Mouse (Mus musculus): Measurements from ENCODE around the gene Hoxa9. TPM values are rescaled to one million over a fixed set of nuclear protein-coding genes. Genes with fewer than 3 reads are reported as not detected.
A peak's percentile ranks its signal among the peaks of the same experiment; 100 is the strongest.

Gene Hoxa9
- total RNA-seq, 1 experiment from 2014 or later: 122 TPM

GRCm38 (mm10) chr6:52264106-52264790 lies 33.4 kb upstream of the Hoxa9 start:
- ATAC-seq (replicated peaks in 1 of 2; ENCODE audit: insufficient read depth in 1 of 2, low FRiP score in 2 of 2, low TSS enrichment in 1 of 2, low read depth in 1 of 2, poor library complexity in 2 of 2, severe bottlenecking in 2 of 2): no peak

DNA sequence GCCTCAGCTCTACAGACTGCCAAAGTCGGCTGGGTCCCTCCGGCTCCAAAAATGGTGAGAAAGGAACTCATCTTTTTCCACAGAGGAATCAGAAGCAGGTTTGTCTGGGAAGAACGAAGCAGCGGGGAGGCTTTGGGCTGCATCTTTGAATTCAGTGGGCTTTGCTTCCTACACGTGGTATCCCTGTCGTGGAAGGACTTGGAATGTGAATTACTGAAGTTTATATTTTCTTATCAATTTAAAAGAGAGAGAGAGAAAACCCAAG lies 32.4 kb upstream of the Hoxa9 start:
- no peak for ATAC-seq (replicated peaks in 1 of 2; ENCODE audit: insufficient read depth in 1 of 2, low FRiP score in 2 of 2, low TSS enrichment in 1 of 2, low read depth in 1 of 2, poor library complexity in 2 of 2, severe bottlenecking in 2 of 2)

DNA sequence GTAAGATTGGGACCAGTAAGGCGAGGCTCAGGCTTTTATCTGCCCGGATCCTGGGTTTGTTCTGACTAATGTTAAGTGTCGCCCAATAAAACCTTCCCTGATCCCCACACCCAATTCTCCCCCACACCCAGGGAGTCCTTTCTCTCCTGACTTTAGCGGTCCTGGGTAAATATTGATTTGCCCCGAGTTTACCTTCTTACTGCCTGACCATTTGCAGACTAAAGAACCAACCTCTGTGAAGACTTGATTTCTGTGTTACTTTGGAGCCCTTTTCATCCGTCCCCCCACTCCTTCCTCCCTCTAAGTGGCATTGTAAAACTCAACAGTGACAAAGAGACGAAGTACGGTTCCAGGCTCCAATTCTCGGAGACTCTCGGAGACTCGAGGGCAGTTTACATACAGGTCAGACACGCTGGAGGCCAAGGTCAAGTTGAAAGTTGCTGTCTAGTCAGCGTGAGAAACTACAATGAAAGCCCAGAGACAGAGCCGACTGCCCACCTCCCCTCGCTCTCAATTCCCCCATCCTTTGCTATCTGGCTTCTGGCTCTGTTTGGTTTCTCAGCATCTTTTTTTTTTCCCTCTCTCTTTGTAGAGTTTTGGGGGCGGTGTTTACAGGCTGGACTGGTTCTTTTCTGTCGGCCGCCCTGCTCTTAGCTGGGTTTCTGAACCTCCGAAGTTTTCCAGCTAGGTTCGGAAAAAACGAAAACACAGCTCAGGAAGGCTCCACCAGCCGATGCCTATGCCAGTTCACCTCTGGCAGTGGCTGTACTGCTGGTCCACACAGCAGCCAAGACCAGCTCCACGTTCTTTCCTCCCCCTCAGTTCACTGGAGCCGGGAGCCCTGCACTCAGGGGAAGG lies 31.8 kb upstream of the Hoxa9 start:
- no peak for ATAC-seq (replicated peaks in 1 of 2; ENCODE audit: insufficient read depth in 1 of 2, low FRiP score in 2 of 2, low TSS enrichment in 1 of 2, low read depth in 1 of 2, poor library complexity in 2 of 2, severe bottlenecking in 2 of 2)

- no peak for ATAC-seq (replicated peaks in 1 of 2; ENCODE audit: insufficient read depth in 1 of 2, low FRiP score in 2 of 2, low TSS enrichment in 1 of 2, low read depth in 1 of 2, poor library complexity in 2 of 2, severe bottlenecking in 2 of 2)
Measured at GRCm38 (mm10) chr6:52261751-52262462, 31.0 kb upstream of the Hoxa9 start.

DNA sequence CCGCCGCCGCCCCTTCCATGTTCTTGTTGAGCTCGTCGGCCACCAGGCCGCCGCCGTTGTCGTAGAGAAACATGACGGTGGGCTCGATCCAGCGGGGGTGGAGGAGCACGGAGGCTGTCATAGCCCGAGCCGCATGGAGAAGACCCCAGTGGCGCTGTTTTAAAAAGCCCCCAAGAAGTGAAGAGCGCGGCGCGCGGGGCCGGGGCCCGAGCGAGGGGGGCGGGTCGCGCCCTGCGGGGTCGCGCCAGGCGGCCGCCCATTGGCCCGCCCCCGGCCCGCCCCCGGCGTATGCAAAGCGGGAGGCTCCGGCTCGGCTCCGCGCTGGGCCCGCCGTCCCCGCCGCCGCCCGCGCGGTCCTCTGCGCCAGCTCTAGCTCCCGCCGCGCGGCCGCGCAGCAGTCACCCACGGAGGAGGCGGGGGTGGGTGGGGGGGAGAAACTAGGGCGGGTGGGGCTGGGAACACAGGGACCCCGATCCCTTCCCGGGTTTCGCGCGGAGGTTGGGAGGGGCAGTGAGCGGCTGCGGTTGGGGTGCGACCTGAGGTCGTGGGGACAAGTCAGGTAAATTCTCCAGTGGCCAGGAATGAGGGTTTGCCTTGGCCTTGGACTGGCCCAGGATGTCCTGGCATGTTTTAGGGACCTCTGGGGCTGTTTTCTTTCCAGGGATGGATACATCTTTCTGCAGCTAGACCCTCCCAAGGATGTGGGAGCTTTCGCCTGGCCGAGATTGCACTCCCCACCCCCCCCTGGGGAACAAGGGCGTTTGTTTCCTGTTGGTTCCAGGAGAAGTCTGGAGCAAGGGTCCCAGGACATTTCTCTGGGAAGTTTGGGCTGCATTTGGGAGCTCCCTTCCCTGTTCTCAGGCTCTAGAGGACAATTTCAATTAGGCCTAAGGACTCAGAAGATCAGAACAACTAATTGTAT lies 30.0 kb upstream of the Hoxa9 start, which contains the start of gene Hoxa13:
Gene Hoxa13, minus strand, starts transcription at position 227 of the 922 bp plus-strand sequence.
- ATAC-seq (replicated peaks in 1 of 2; ENCODE audit: insufficient read depth in 1 of 2, low FRiP score in 2 of 2, low TSS enrichment in 1 of 2, low read depth in 1 of 2, poor library complexity in 2 of 2, severe bottlenecking in 2 of 2): no peak

DNA sequence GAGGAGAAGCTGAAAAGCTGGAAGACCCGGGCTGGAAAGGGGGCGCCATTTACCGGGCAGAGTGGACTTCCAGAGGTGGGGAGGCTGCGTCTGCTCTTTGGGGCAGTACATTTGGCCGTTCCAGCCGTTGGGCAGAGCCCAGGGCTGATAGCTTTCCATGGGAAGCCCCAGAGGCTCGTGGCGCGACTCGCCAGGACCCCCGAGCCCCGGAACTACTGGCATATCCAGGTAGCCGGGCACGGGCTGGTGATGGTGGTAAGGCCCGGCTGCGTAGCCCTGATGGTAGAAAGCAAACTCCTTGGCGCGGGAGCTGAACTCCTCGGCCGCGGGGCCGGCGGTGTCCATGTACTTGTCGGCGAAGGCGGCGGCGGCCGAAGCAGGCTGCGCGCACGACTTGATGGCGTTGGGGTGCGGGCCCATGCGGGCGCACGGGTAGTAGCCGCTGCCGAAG lies 28.9 kb upstream of the Hoxa9 start:
- ATAC-seq (replicated peaks in 1 of 2; ENCODE audit: insufficient read depth in 1 of 2, low FRiP score in 2 of 2, low TSS enrichment in 1 of 2, low read depth in 1 of 2, poor library complexity in 2 of 2, severe bottlenecking in 2 of 2): no peak; a peak in 1 of 4 replicates

- no peak for ATAC-seq (replicated peaks in 1 of 2; ENCODE audit: insufficient read depth in 1 of 2, low FRiP score in 2 of 2, low TSS enrichment in 1 of 2, low read depth in 1 of 2, poor library complexity in 2 of 2, severe bottlenecking in 2 of 2)
Measured at GRCm38 (mm10) chr6:52259081-52259790, 28.3 kb upstream of the Hoxa9 start.

DNA sequence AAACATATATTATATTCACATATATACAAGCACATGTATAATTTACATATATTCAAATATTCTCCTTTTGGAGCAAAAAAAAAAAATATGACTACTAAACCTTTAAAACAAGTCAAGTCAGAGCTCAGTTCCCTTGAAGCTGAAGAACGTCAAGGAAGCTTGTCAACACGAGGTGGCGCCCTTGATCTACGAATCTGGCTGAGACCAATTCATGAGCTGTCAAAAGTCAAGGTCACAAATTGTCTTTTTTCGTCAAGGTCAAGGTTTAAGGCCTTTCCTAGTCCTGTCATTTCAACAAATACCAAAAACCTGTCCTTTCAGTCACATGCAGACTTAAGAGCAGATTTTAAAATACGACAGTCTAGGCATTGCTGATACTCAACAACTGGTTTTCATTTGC lies 26.1 kb upstream of the Hoxa9 start:
- peak; percentile 18 to 59; a peak in 1 of 4 replicates for ATAC-seq (replicated peaks in 1 of 2; ENCODE audit: insufficient read depth in 1 of 2, low FRiP score in 2 of 2, low TSS enrichment in 1 of 2, low read depth in 1 of 2, poor library complexity in 2 of 2, severe bottlenecking in 2 of 2)

- ATAC-seq (replicated peaks in 1 of 2; ENCODE audit: insufficient read depth in 1 of 2, low FRiP score in 2 of 2, low TSS enrichment in 1 of 2, low read depth in 1 of 2, poor library complexity in 2 of 2, severe bottlenecking in 2 of 2): no peak
Measured at GRCm38 (mm10) chr6:52253511-52254500, 22.9 kb upstream of the Hoxa9 start.

DNA sequence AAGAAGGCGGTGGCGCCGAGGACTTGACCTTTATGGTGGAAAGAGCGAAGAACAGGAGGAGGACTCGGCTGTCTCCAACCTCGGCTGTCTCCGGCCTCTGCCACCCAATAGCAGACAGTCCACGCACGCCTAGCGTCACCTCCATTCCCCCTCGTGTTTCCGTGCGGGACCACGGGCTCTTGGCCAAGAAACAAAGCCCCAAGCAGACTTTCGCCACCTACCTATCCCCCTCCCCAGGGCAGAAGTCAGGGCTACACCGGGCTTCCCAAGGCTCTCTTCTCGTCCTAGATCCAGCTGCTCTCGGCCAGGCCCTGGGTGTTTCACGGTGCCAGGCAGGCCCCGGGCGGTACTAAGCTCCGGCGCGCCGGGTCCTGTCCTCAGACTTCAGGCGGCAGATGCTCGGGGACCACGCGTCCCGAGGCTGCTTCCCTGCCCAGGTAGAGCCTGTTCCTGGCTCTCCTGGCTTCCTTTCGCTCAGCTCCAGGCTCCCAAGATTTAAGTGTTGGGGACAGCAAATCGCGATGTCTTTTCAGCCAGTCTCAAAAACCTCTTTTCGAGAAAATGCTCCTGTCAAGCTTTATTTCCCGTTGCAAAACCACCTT lies 22.0 kb upstream of the Hoxa9 start:
- no peak for ATAC-seq (replicated peaks in 1 of 2; ENCODE audit: insufficient read depth in 1 of 2, low FRiP score in 2 of 2, low TSS enrichment in 1 of 2, low read depth in 1 of 2, poor library complexity in 2 of 2, severe bottlenecking in 2 of 2)

DNA sequence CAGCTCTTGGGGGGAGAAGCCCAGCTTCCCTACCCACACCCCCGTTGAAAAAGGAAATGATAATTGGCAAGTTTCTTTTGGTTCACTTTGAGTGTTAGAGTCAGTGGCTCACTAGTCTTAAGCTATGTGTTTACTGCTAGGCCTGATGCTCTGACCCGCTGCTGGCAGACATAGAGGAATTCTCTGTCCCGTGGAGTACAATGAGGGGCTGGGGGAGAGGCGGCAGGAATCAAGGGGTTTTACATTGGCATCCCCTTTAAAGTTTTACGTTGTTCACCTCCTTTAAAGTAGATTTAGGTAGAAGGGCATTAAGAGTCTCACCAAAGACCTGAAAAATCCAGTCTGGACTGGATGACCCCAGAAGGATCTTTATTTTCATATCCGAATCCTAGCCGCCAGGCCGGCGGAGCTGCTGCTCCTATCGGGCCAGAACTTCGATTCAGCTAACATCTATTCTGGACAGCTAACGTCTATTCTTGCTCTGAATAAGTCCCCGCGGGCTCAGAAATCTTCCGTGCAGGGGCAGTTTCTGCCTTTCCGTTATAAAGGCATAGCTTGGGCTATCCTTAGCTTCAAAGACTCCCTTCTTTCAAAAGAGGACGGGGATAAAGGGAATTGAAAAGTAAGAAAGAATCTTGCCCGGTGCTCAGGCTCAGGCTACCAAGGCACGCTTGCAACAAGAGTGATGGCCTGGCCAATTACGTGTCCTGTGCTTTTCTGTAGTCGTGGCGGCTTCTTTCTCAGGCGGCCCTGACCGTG lies 21.3 kb upstream of the Hoxa9 start:
- no peak for ATAC-seq (replicated peaks in 1 of 2; ENCODE audit: insufficient read depth in 1 of 2, low FRiP score in 2 of 2, low TSS enrichment in 1 of 2, low read depth in 1 of 2, poor library complexity in 2 of 2, severe bottlenecking in 2 of 2)

DNA sequence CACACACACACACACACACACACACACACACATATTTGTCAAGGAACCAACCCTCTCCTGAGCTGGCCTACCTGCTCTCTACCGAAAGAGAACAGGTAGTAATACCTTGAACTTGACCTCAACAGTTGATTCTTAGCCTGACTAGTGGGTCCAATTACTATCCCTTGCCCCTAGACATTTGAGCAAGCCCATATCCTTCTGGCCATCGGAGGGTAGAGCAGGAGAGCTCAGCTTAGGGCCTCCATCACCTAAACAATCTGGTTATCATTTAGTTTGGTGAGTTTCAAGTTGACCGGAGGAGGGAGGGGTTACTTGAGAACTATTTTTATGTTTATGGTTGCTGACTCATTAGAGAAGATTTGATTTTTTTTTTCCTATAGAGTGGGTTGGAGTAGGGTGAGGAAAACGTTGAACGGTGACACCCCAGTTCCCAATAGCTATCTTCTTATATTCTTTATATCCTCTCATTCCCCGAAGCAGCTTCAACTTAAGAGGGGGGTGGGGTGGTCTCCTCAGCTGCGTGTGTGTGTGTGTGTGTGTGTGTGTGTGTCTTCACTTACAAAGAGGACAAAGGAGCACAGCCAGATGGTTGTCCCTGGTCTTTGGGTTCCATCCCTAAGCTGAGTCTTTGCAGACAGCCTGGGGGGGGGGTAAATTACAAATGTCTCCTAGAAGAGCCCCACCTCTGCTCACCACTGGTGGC lies 20.4 kb upstream of the Hoxa9 start:
- ATAC-seq (replicated peaks in 1 of 2; ENCODE audit: insufficient read depth in 1 of 2, low FRiP score in 2 of 2, low TSS enrichment in 1 of 2, low read depth in 1 of 2, poor library complexity in 2 of 2, severe bottlenecking in 2 of 2): no peak

GRCm38 (mm10) chr6:52249826-52250225 lies 18.9 kb upstream of the Hoxa9 start:
- ATAC-seq (replicated peaks in 1 of 2; ENCODE audit: insufficient read depth in 1 of 2, low FRiP score in 2 of 2, low TSS enrichment in 1 of 2, low read depth in 1 of 2, poor library complexity in 2 of 2, severe bottlenecking in 2 of 2): no peak

GRCm38 (mm10) chr6:52249415-52249738 lies 18.5 kb upstream of the Hoxa9 start:
- no peak for ATAC-seq (replicated peaks in 1 of 2; ENCODE audit: insufficient read depth in 1 of 2, low FRiP score in 2 of 2, low TSS enrichment in 1 of 2, low read depth in 1 of 2, poor library complexity in 2 of 2, severe bottlenecking in 2 of 2)
